Mouse (Mus musculus) c-Kit-negative CD71-positive TER-119-positive erythroid progenitor cells, embryonic 14.5 days (primary cell): ENCODE results near the gene Acsl3.

Experiments used
- DNase-seq: peaks from one replicate; pipeline ENCODE4 v3.0.0-alpha.2; 2013; ENCODE audit warnings: low read depth, low spot score

Acsl3 gene

GRCm38 (mm10) chr1:78742198-78742597 lies 84.6 kb downstream of the Acsl3 start:
- no peak for DNase-seq

GRCm38 (mm10) chr1:78743318-78743717 lies 85.7 kb downstream of the Acsl3 start:
- DNase-seq: no peak

GRCm38 (mm10) chr1:78745230-78745777 lies 87.7 kb downstream of the Acsl3 start:
- no peak for DNase-seq
